Mouse (Mus musculus): ENCODE data around the gene Gpr39. TPM values are rescaled to one million over a fixed set of nuclear protein-coding genes. Genes with fewer than 3 reads are reported as not detected.
"Not testable (repeated sequence)": the region's sequence is repeated elsewhere in the genome, so short reads cannot be mapped to it uniquely, and the experiment has no call there.

The Gpr39 gene
- not detected for total RNA-seq (2021)
- long read RNA-seq, experiment 1, result 0 reads
- long read RNA-seq, experiment 2, result 0 reads

DNA sequence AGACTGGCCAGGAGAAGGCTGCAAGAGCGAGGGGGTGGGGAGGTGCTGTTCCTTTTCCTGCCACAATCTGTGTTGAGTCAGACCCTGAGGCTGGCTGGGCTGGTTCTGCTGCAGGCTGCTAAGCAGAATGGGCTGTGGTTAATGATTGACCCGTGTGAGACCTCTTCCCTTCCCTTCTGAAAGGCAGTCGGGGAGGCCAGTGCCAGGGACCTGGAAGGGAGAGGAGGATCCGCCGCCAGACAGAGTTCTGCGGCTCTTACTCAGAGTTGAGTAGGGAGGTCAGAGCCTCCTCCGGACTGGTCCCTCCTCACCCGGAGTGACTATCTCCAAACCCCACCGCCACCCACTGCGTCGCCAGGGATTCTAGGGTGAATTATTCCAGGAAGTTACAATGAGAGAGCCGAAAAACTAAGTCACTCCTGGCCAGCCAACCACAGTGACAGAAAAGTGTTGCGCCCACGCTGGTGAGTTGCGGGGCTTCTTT lies at the start of gene Gpr39:
Gpr39 (plus strand) TSS at position 206 of the 484 bp plus-strand sequence.
- DNase-seq, result no peak
- intact Hi-C loops (cut with DNase I; ENCODE audit: low total_unique reads), result no loop called here

DNA sequence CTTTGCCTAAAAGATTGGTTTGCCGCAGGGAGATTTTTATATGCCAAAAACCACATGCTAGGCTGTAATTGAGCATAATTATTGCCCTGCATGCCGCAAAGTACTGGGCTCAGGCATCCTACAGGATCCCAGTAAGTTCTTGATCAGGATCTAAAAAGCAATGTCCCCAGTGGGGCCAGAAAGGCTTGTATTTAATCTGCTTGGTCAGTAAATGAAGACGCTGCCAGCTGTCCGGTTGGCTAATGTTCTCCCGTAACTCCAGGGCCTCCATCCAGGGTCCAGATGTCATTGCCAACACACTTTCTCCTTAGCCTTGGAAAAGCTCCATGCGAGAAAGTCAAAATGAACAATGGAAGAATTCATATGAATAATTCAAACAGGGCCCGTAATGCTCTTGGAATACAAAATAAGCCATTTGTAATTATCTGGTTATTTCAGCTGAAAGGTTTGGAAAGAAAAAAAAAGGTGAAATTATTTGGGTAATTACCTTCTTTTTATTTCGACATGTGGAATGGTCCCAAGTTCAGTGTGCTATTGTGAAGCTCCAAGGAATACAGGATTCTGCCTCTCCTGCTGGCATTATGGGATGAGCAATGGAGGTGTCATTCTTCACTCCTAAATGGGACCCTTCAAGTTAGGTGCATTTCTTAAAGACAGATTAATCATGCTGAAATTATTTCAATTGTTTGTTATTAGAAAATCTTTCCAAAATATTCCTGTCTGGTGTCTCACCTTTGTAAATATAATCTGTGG lies 37.1 kb upstream of the Gpr39 start:
- intact Hi-C loops (cut with DNase I; ENCODE audit: low total_unique reads), result no loop called here
- peak; percentile 27 for DNase-seq

DNA sequence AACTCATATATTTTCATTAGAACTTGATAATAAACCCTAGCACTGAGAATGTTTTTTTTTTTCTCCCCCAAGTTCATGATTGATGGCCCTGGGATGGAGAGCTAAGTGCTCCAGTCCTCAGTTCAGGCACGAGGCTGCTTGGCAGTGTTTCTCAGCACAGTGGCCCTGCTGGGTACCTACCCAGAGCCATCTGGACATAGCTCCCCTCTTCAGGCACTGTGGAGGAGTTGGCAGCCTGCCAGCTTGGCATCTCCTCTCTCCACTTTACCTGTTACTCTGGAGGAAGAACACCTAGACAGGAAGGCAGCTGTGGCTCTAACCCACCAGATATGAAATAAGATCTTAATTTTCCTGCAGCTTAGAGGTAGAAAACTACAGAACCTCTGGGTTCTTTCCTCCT lies 33.2 kb upstream of the Gpr39 start:
- intact Hi-C loops (cut with DNase I; ENCODE audit: low total_unique reads), result no loop called here
- DNase-seq, result peak; percentile 8

DNA sequence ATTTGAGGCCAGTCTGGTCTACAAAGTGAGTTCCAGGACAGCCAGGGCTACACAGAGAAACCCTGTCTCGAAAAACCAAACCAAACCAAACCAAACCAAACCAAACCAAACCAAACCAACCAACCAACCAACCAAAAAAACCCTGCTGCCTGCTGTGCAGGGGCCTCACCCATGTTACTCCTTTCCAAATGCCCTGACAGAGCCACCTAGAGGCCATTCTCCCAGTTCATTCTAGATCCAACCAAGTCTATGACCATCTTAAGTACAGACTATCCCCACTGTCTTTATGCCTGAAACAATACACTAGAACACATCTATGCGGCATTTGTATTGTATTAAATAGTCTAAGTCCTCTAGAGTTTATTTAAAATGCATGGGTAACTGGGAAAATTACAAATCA lies 30.0 kb upstream of the Gpr39 start:
- DNase-seq; intact Hi-C loops (cut with DNase I; ENCODE audit: low total_unique reads): not testable (repeated sequence)

DNA sequence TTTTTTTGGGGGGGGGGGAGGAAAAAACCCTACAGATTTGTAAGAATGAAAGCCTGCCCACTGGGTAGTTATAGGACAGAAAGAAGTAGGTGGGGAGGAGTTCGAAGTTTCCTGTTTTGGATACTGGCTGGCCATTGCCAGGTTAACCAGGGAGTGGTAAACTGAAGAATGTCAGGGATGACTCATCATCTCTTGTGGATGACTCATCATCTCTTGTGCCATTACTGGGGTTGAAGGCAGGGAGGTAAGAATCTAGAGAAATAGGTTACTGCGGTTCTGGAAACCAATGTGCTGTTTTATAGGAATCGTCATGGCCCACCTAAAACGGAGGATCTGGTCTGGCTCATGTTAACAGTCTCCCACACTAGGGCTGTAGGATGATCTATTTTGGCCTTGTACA lies 28.8 kb upstream of the Gpr39 start:
- DNase-seq, result no peak

DNA sequence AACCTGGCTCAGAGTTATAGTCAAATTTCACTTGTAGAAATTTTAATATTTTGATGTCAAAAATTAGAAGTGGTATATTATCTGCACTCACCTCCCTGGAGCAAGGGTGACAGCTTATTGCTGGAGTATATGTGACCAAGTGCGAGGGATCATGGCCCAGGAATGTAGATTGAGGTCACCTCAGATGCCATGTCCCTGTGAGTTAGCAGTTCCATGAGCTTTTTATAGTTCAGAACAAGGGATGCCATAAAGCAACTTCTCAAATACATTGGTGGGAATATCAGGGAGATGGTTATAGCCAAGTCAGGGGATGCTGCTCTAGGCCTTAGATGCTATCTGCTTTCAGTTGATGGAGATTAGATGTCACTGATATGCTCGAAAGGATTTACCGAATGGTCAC lies 27.7 kb upstream of the Gpr39 start:
- intact Hi-C loops (cut with DNase I; ENCODE audit: low total_unique reads), result no loop called here
- no peak for DNase-seq

More for the DNA sequence above, 28.8 kb upstream of the Gpr39 start:
- intact Hi-C loops (cut with DNase I; ENCODE audit: low total_unique reads), result no loop called here

DNA sequence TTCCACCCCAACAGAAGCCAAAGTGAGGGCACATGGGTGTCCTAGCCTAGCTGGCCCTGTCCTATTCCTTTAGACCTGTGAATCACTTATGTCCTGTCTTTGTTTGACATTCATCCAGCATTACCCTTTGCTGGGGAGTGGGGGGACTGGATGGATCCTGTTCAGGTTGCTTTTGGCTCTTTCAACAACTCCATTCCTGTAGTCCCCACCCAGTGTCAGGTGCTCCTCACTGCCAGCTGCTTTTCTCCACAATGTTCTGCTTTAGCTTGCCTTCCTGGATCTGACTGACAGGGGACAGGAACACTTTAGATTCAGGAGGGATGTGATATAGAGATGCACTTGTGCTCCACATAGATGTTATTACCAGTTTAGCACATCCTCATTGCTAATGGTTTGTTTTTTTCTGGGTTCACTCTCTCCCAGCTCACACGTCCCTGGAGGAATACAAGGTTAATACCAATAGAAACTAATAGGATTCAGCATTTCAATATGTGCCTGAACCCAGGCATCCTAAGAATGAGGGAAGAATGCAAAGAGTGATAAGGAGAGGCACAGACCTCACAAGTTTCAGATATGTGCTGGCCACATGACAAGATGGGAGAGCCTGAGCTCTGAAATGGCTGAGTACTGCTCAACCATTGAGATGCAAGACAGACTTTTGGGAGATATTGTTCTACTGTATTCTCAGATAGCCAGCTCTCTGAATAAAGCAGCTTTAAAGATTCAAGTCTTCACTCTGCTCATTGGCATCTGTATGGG lies 23.8 kb upstream of the Gpr39 start:
- intact Hi-C loops (cut with DNase I; ENCODE audit: low total_unique reads), result no loop called here

DNA sequence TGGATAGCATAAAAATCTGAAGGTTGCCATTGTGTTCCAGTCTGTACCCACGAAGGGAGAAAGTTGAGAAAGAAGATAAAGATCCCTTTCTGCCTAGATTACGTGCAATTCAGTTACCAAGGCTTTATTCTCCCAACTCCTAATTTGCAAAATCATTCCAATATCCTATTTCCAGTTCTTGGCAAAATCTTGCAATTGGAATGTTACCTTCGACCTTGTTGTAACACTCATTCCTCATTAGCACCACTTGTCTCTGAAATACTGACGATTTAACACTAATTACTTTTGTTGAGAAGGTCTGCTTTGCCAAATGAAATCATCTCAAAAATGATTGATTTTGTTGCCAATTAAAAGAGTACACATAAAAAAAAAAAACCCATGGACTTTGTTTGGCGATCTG lies 19.4 kb upstream of the Gpr39 start:
- no peak for DNase-seq
- intact Hi-C loops (cut with DNase I; ENCODE audit: low total_unique reads), result no loop called here

More for the DNA sequence above, 23.8 kb upstream of the Gpr39 start:
- DNase-seq, result no peak

DNA sequence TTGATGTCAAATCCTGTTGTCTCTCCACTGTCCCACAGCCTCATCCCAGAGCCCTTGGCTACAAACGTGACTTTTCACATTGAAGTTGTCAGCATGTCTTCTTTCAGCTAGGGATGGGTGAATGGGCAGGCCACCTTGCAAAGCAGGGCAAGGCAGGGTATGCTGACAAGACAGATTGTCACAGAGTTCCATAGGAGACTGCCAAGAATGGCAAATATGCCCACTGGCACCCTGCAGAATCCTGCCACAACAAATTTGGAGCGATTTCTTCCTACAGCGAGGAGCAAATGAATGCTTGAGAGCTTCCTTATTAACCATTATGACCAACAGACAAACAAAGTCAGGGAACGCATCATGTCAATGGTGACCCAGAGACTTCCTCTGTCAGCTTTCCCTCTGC lies 16.6 kb upstream of the Gpr39 start:
- DNase-seq, result no peak
- intact Hi-C loops (cut with DNase I; ENCODE audit: low total_unique reads), result no loop called here

DNA sequence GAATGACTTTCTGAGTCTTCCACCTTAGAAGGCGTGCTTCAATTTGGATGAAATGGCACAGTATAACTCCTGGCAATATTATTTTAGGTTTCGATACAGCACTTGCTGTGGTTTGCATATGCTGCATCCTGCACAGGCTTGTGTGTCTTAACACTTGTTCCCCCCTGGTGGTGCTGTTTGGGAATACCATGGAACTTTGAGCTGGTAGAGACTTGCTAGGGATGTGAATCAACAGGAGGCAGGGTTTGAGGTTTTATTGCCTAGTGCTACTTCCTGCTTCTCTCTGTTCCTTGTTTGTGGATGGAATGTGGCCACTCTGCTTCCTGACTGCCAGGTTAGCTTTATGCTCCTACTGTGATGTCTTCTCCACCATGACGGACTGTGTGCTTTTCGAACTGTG lies 15.9 kb upstream of the Gpr39 start:
- no peak for DNase-seq
- intact Hi-C loops (cut with DNase I; ENCODE audit: low total_unique reads), result no loop called here

DNA sequence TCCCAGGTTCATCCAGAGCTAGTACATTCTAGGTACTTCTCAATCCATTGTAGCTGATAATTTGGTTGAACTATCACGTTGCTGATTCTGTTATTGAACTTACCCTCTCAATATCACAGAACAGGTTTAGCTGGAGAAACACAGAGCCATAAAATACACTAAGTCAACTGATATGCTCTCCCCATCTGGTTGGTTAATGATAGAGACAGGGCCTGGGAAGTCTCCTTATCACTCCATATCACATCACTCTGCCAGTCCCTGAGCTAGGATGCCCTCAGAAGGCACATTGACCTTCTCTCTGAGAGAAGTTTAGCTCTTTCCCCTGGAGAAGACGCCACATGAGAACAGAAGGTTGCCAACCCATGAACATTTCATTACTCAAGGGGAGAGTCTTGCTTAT lies 14.7 kb upstream of the Gpr39 start:
- intact Hi-C loops (cut with DNase I; ENCODE audit: low total_unique reads), result no loop called here
- DNase-seq, result no peak

DNA sequence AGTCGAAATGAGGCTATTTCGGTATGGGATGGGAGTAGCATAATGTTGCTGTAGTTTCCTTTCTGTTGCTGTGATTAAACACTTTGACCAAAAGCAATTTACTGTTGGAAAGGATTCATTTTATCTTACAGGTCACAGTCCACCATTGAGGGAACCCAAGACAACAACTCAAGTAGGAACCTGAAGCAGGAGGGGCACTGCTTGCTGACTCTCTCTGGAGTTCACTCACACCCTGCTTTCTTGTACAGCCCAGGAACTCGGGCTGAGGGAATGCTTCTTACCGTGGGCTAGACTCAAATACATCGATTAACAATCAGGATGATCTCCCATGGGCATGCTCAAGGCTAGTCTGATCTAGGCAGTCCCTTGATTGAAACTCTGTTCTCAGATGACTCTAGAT lies 14.1 kb upstream of the Gpr39 start:
- intact Hi-C loops (cut with DNase I; ENCODE audit: low total_unique reads), result no loop called here
- DNase-seq, result no peak

DNA sequence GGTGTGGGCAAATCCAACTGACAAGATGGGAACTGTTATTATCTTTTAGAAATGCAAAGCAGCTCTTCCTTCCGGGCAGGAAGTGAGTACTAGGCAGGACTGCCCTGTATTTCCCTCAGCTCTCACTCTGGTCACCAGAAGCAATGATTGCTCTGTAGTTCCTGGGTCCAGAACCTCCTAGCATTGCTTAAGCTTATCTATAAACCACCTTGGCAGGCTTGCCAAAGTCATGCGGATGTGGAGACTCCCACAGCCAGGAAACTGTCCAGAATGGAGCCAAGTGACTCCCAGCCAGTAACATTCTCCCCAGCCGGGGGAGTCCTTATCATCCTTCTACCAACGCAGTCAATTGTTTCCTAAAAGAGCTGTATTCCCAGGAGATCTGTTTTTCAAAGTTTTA lies 13.7 kb upstream of the Gpr39 start:
- intact Hi-C loops (cut with DNase I; ENCODE audit: low total_unique reads), result no loop called here
- DNase-seq, result no peak

DNA sequence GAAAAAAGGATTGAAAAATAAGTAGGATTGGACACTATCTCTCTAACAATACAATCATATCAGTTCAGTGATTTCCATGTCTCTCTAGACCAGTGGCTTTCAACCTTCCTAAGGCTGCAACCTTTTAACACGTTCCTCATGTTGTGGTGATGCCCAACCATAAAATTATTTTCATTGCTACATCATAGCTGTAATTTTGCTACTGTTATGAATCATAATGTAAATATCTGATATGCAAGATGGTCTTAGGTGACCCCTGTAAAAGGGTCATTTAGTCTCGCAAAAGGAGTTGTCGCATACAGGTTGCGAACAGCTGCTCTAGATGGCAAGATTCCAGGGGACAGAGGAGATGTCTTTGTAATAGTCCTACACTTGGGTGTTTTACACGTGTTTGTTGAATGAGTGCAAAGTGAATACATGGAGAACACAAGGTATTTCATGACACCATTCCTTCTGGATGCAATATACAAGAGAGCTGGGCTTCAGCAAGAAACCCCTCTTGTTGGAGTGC lies 11.6 kb upstream of the Gpr39 start:
- intact Hi-C loops (cut with DNase I; ENCODE audit: low total_unique reads), result no loop called here

DNA sequence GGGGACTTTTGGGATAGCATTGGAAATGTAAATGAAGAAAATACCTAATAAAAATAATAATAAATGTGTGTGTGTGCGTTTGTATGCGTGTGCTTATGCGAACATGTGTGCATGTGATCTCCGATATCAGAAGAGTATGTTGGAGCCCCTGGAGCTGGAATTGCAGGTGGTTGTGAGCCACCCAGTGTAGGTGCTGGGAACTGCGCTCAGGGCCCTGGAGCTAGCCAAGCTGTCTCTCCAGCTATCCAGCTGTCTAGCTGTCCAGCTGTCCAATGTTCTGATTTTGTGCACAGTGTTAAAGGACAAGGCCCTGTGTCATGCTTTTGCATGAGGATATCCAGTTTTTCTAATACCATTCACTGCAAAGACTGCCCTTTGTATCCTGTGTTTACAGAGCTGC lies 7.8 kb upstream of the Gpr39 start:
- intact Hi-C loops (cut with DNase I; ENCODE audit: low total_unique reads), result no loop called here
- DNase-seq, result no peak

More for the DNA sequence above, 11.6 kb upstream of the Gpr39 start:
- DNase-seq, result no peak

DNA sequence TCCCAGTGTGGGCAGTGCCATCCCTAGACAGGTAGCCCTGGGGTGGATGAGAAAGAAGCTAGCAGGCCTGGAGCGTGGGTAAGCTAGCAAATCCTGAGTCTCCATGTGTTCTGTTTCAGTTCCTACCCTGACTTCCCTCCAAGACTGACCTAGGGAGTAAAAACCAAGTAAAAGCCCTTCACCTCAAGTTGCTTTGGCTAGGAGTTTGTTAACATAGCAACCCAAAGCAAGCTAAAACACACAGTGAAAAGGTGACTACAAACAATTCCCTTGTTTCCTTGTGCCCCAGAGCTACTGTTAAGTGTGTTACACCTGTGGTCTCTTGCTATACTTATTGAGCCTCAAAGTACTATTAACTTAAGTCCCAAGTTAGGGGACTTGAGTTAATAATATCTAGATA lies 1.6 kb upstream of the Gpr39 start:
- intact Hi-C loops (cut with DNase I; ENCODE audit: low total_unique reads), result no loop called here
- no peak for DNase-seq

DNA sequence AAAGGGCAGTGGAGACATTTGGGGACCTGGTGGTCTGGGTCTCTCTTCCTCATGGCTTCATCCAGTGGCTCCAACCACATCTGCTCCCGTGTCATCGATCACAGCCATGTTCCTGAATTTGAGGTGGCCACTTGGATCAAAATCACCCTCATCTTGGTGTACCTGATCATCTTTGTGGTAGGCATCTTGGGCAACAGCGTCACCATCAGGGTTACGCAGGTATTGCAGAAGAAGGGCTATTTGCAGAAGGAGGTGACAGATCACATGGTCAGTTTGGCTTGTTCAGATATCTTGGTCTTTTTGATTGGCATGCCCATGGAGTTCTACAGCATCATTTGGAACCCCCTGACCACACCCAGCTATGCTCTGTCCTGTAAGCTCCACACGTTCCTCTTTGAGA lies 491 bp downstream of the Gpr39 start:
- DNase-seq, result no peak
- intact Hi-C loops (cut with DNase I; ENCODE audit: low total_unique reads), result no loop called here

DNA sequence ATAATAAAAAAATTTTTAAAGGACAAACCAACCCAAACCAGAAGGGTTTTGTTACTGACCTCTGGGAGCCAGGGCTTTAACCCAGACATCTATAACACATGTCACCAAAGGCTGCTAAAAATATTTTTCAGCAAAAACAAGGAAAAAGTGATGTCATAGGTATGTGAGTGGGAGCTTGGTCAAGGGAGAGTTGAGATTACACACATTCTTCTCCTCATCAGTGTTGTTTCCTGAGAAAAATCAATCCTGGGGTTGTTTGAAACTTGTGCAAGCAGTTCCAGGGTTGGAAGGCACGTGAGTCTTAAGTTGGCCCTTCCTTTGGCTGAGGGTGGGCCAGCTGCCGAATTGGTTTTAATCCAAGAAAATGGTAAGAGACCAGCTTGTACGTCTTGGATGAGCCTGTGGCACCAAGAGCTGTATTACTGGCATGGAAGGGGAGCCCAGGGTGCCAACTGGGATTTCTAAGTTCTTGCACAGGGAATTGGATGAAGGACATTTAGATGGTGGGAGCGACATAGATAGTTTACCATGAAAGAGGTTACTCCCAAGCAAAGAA lies 2.8 kb downstream of the Gpr39 start:
- intact Hi-C loops (cut with DNase I; ENCODE audit: low total_unique reads), result no loop called here
- no peak for DNase-seq

DNA sequence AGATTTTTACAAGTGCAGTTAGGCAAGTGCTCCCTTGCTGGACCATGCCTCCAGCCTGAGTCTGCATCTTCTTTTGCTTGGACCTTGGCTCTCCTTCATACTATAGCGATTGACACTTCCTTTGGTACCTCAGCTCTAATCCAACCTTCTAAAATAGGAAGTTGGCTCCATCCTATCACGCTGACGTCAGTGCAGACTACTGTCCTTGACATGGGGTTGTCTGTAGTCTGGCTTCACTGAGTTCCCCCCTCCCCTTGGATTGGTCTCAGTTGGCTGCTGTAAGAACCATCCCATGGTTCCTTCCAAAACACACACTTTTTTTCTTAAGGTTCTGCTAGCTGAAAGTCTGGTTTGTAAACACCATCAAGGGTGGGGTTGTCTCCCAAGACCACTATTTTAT lies 7.6 kb downstream of the Gpr39 start:
- intact Hi-C loops (cut with DNase I; ENCODE audit: low total_unique reads), result no loop called here

DNA sequence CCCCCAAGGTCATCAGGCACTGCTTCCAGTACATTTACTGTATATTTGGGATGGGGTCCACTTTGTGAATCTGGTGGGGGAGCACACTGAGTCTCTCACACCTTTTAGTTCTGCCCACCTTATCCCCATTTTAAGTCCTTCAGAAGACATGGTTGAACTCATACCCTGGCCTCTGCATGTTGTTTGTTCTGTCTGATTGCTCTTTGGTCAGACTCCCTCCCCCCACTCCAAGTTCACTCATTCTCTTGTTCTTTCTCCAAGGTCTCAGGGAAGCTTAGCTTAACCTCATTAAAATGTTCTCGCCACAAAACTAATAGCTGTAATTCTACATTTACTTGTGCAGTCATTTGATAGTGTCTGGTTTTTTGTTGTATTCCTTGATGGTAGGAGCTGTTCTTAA lies 8.5 kb downstream of the Gpr39 start:
- DNase-seq, result no peak
- intact Hi-C loops (cut with DNase I; ENCODE audit: low total_unique reads), result no loop called here

More for the DNA sequence above, 7.6 kb downstream of the Gpr39 start:
- no peak for DNase-seq

All from gastrocnemius, postnatal 14 days (tissue).